Mouse (Mus musculus): ENCODE results near the gene Gas1. TPM values are rescaled to one million over a fixed set of nuclear protein-coding genes. Genes with fewer than 3 reads are reported as not detected.

Gas1 gene
- 10 to 100 TPM; 15.3 to 17.6 TPM for total RNA-seq (2021)
- long read RNA-seq, experiment 1, transcript Gas1-202 (1 exons, 1,155 nt), result major isoform, 12 of 13 reads
- long read RNA-seq, experiment 1, partial matches to known transcripts, result 0 of 13 reads
- long read RNA-seq, experiment 1, other reads (novel, unspliced or antisense), result 0 of 13 reads
- long read RNA-seq, experiment 2, transcript Gas1-202 (1 exons, 1,155 nt), result major isoform, 39 of 45 reads
- long read RNA-seq, experiment 2, partial matches to known transcripts, result 0 of 45 reads
- long read RNA-seq, experiment 2, other reads (novel, unspliced or antisense), result 6 of 45 reads

DNA sequence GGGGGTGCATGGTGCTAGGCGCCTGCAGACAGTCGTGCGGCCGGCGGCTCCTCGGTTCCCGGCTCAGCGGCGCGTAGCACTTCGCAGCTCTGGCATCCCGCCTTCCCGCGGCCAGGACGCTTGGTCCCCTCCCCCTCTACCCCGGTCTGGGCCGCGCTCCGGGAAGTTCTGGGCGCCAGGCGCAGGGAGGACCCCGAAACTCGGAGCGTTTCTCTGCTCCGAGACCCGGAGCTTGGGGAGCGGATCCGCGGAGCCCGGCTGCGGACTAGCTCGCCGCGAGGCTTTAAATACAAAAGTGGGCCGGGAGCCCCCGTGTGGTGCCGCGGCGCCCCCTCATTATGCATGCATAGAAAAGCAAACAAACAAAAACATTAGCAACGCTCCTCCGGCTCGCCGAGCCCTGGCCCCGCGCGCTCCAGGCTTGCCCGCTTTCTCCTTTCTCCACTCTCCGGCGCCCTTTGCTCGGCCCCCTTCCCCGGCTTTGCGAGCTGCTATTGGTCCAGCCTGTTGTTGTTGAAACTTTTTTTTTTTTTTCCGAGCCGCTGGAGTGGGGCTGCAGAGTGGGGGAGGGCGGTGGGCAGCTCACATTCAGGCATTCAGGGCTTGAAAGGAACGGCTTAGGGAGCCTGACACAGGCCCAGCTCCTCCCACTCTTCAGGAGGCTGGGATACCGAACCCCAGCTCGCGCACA lies at the start of gene Gas1:
Gas1 (minus strand) TSS at position 260 of the 691 bp plus-strand sequence.
- peak; percentile 93 for DNase-seq

DNA sequence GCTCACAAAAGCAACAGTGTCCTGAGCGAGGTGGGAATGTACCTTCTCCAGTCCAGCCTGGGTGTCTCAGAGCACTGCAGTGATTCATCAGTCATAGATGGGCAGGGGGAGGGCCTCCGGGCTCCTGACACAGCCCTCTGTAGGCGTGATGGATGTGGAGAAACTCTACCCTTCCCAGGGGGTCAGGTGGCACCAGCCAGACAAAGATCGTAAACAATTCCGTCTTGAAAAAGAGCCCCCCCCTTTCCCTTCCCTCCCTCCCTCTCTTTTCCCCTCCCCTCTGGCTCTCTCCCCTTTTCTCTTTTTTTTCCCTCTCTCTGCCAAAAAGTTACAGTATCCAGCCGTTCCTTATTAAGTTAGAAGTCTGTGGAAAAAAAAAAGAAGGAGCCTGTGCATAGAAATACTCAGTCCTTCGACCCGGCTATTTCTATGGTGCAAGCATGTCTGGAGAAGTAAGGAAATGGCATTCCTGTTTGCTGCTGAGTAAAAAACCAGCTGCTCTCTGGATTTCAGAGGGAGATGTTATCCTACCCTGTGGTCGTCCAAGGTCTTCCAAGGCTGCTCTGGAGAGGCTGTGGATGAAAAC lies 49.2 kb upstream of the Gas1 start:
- peak; percentile 30 for DNase-seq

DNA sequence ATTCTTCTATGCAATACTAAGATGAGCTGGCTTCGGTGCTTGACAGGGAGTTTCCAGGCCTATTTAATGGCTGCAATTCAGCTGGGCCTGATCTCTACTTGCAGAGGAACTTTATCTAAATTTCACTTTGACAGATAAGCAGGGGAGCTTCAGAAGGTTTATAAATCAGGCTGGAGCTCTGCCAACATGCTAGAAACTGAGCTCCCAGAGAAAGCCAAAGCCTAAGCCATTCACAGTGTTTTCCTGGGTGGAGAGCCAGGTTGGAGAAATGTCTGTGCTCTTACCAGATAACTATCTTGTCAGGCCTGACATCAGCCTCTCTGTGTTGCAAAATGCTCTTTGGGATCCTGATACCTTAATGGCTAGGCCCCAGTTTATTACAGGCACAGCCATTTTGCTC lies 48.6 kb upstream of the Gas1 start:
- DNase-seq, result no peak

DNA sequence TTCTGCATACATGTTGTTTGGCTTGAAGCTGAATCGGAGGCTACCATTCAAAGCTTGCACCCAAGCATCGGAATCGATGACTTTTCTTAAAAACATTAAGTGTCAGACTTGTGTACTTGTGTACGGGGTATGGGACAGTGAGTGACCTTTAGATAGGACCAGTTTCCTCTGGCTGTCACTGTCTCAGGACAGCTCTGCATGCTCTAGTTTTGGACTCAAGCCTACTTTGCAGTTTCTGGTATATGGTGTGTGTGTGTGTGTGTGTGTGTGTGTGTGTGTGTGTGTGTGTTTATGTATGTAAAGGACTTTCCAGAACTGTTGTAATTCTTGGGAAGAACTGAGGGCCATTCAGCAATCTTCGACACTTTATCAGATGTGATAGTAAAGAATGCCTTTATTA lies 48.1 kb upstream of the Gas1 start:
- no peak for DNase-seq

DNA sequence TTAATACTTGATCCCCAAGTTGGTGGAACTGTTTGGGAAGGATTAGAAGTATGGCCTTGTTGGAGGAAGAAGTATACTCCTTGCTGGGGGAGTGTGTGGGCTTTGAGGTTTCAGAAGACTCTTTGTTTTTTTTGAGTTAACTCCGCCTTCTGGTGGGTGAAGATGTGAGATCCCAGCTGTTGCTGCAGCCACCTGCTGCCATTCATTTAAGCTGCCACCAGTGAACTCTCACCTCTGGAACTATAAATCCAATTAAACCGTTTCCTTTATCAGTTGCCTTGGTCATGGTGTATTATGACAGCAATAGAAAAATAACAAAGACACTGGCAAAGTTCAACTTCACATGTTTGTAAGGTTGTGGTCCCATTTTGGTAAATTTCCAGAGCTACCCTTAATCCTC lies 46.6 kb upstream of the Gas1 start:
- DNase-seq, result no peak

DNA sequence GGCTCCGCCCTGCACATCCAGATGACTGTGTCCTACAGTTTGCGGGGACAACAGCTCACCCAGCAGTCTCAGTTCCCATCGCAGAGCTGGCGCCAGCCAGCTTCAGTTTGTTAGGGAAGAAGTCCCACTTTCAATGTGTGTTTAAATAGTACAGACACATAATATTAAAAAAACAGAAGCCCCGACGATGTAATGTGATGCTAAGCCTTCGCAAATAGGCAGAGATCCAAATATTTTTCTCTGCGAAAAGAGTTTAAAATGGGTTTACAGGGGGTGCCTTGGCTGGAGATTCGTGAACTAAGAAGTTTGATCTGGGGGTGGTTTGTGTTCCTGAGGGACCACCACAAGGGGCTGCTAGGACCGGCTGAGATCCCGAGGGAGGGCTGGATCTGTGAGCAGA lies 45.2 kb upstream of the Gas1 start:
- no peak for DNase-seq

DNA sequence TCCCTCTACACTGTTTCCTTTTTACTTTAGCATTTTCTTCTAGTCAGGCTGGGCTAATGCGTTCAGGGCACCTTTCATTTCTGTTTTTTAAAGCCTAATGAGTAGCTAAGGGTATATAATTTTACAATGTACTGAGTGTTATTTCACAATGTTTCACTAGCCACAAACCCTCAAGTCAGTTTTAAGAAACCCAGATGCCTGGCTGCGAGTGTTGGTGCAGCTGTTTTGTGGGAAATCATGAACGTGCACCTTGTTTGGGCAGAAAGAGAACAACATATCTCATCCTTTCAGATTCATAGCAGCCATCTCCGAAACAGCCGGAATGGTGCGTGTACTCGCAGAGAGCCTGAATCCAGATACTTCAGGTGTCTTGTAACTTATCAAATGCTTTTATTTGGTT lies 36.7 kb upstream of the Gas1 start:
- DNase-seq, result no peak

DNA sequence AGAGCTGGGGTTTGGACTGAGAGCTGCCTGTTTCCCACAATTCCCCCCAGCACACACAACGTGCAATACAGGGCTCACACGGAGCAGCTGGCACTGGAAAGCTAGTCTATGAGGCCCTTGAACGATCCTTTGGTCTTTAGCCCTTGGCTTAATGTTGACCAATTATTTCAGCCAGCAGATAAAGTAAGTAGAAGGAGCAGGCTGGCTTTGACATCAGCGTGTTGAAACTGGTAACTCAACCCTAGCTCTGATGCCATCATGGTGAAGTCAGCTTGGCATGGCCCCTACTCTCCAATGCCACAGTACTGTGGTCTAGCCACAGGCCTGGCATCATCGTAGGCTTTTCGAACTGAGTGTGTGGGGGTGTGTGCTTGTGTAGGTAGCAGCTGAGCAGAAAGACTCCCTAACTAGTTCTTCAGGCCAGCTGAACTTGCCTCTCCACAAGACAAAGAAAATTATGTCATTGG lies 30.0 kb upstream of the Gas1 start:
- DNase-seq, result no peak

DNA sequence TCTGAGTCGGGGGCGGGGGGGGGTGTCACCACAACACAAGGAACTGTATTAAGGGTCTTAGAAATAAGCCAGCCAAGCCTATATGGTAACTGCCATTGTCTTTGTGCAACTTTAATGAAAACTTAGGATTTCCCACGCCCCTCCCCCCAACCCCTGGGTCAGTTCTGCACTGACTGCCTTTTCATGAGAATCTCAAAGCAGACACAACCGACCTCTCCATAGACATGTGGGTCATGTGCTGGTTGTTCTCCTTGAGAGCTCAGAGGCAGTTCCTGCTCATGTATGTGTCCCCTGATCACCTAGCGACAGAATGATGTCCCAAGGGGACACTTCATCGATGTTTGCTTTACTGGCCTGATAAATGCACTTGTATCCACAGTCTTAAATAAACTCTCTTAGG lies 27.6 kb upstream of the Gas1 start:
- DNase-seq, result no peak

DNA sequence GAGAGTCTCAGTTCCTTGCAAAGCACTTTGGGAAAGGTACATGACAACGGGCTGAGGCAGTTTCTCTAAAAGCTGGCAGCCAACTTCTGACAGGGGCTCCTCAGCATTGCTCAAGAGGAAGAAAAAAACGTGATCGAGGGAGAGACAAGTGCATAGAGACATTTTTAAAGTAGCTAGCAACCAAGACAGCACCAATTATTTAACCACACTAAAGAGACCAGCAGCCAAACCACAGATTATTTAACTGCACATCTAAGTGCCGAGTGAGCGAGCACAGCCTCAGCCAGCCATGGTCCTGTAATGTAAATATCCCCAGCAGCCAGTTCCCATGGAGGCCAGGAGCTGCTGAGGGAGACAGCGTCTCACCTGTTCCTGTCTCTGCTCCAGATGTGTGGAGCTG lies 16.1 kb upstream of the Gas1 start:
- DNase-seq, result no peak

DNA sequence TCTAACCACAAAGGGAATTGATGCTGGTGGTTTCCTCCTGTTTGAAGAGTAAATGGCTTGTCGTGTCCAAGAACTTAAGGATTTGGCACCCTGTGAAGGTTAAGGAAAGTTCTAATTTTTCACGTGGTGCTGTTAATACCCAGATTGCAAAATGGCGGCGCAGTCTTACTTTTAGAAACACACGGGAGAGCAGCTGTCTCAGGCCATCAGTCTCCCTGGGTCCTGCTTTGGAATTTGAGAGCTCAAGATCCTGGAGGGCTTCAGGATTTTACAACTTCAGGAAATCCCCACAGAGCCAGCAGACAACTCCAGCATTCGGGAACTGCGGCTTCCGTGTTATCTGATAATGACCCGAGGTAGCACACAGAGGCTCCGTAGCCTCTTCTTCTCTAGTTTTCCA lies 12.8 kb upstream of the Gas1 start:
- DNase-seq, result no peak

DNA sequence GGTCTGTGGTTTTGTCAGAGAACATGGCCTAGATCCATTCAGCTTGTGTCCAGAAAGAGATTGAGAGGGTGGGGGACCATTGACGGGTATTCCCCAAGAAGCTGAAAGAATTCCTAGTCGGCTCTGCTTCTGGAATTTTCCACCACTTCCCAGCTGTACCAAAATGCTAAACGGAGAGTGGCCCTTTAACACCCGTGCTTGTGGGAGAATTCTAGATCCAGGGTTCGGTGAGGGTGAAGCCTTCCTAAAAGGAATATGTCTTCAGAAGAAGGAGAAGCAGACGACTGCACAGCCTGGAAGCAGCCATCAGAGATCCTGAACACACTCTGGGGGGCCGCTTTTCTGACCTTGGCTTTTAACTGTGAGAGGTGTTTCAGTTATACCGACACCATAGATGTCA lies 11.8 kb upstream of the Gas1 start:
- no peak for DNase-seq

DNA sequence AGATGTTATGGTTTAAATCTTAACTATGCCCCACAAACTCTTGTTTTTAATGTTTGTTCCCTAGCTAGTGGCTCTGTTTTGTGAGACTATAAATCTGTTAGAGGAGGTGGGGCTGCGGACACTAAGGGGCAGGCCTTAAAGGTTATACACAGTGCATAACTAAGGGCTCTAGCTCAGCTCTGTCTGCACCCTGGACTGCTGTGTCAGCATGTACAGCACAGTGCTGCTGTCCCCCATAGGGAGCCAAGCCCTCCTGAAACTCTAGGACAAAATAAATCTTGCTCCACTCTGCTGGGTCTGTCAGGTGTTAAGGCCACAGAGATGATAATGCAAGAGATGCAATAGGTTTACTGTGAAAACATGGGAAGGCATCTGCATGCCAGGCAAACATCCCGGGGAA lies 10.1 kb upstream of the Gas1 start:
- no peak for DNase-seq

DNA sequence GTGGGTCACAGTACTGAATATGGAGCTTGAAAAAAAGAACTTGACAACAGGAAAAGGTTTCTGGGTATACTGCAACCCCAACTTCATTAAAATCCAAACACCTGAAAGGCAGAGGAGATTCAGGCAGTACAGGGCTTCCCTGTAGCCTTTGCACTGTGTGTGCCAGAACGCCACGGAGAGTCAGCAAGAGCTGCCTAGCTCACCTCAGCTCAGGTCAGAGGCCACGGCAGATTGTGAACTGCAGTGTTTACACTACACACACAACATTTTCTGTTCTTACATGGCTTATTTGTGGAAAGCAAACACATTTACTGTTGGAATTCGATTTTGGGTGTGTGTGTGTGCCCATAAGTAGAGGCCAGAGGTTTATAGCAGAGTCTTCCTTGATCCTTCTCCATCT lies 5.2 kb upstream of the Gas1 start:
- DNase-seq, result no peak

DNA sequence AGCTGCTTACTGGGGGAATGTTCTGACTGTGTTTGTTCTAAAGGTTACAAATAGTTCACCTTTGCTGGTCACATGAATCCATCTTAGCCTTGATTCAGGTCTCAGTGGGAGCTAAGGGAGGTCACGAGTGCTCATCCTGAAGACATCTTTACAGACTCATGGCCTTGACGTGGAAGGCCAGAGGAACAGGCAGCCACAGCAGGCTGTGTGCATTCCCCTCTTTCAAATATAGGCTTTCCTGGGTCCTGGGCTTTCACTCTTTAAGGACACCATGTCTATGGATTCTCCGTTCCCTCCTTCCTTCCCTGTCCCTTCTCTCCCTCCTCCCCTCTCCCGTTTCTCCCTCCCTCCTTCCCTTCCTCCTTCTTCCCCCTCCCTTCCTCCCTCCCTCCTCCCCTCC lies 2.5 kb upstream of the Gas1 start:
- no peak for DNase-seq

DNA sequence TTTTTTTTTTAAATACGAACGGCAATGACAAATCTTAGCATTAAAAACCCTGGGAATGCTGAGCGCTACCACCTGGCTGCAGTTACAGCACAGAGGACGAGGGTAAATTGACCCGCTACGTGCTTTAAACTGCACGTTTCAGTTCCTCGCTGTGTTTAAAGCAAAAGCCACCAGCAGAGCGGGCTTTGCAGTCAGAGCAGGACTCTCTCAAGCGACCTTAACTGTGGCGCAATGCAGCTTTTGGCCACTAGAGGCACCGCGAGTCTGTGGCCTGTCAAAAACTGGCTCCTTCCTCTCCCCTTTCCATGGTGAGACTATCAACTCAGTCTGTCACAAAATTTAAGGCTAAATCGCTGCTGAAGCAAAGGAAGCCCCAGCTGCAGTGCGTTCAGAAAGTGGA lies 1.3 kb upstream of the Gas1 start:
- DNase-seq, result peak; percentile 86

DNA sequence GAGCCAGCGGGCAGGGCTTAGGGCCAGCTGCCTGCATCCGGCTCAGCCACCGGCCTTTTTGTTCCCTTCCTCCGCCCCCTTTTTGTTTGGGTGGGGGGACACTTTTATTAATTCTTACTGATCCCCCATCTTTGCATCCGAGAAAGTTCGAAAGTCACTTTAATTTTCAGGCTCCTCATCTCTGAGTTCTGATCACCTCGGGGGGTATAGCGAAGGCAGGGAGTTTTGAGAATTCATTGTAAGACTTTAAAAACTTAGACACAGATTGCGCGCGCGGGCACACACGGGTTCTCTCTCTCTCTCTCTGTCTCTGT lies 589 bp upstream of the Gas1 start:
- no peak for DNase-seq

DNA sequence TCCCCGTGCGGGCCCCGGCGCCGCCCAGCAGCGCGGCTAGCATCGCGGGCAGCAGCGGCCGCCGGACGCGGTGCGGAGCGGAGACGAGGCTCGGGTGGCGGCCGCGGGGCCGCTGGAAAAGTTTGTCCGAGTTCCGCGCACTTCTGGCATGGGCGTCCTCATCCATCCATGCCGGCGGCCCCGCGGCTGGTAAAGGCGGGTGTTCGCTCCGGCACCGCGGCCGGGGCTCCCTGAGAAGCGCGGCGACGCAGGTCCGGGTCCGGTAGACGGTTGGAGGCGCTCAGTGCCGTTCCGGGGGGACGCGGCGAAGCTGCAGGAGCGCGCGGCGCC lies 424 bp downstream of the Gas1 start:
- DNase-seq, result no peak

DNA sequence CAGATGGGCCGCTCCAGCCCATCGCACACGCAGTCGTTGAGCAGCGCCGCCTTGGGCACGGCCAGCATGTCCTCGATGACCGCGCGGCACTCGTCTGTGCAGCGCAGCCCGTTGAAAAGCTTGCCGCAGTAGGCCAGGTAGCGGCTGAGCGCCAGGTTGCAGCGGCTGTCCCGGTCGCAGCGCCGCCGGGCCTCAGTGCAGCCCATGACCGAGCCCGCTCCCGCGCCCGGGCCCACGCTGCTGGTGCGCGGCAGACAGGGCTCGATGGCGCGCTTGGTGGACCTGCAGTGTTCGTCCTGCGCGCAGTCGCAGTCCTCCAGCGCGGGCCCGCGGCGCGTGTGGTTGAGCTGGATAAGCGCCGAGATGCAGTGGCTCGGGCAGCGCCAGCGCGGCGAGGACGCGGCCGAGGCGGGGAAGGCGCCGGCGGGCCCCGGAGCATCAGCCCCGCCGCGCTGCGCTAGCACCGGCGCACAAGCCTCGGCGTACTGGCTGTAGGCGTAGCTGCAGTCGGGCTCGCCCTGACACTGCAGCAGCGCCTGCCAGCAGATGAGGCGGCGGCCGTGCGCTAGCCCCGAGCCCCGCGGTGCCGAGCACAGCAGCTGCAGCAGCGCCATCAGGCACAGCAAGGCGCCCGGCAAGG lies 909 bp downstream of the Gas1 start:
- peak; percentile 55 for DNase-seq

DNA sequence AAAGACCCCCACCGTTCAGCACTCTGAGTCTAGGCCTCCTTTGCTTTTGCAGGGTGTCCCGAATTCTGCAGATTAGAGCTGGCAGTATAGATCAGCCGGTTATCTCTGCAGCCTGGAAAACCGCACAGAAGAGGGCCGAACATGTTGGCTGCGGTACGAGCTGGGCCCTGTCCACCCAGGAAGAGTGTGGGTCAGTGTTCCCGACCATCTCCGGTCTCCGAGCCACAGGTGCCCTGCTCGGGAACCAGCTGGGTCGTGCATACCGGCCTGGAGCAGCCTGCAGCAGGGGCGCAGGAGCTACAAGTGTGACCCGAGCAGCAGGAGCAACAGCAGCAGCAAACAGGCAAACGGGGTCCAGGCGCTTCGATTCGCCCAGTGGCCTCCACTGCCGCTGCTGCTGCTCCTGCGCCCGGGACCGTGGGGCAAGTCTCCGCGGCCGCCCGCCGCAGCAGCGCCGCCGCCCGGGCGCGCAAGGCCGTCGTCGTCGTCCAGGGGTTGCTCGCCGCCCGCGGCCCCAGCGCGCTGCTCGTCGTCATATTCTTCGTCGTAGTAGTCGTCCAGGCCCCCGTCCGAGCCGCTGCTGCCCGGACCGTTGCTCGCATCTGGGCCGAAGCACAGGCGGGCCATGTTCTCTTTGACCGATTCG lies 1.6 kb downstream of the Gas1 start:
- peak; percentile 43 for DNase-seq

DNA sequence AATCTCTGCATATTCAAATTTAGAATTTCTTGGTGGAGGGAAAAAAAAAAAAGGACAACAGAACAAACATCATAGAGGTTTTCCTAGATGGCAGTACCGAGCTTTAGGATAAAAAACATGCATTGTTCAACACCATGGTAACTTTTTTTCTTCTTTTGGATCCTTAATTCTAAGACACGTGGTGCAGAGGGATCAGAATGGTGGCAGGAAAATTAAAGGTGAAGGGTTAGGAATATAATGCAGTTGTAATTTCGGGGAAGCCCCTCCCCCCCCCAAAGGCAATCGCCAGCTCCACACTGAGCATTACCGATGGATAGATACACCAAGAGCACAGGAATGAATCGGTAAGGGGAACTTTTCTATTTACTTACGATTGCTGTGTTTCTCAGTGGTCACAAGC lies 2.2 kb downstream of the Gas1 start:
- DNase-seq, result no peak

DNA sequence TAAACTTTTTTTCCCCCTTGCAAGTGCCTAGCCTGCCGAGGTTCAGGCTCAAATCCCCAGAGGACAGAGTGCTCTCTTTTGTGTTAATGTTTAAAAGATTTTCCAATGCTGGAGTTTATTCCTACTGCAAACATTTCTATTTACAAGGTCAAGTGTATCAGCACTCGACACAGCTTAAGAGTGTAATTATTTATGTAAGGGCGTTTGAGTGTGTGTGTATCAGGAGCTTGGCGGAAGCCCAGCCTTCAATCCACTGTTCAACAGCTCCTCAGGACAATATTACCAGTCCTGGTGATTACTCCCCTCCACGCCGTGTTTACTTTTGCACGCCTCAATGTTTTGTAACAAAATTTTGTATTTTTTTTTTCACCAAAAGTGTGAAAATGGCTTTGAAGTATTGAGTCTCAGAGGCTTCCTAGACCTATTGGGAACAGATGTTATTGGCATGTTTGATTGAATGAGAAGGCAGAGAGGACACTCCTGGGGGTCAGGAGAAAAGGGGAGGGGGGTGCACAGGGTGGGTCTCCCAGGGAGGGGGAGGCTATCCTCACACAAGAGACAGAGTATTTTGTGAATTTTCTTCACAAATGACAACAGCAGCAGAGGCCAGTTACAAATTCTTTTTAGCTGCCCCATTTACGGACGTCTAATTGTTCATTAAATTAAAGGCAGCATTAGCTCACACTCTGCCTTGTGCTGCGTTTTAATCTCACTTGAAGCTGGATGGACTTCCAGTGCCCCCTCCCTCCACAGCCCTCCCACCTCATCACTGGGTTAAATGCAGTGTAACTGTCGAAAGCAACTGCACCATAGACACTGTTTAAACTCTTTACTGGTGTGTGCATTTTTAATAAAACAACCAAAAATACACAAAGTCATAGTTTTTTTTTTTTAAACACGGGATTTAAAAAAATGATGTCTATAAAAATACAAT lies 3.3 kb downstream of the Gas1 start:
- DNase-seq, result no peak

Data from gastrocnemius, postnatal 25 days (tissue).